Mouse (Mus musculus) megakaryocyte-erythroid progenitor cell, adult 5-6 weeks (primary cell): ENCODE measurements around the gene Mitf. TPM values are rescaled to one million over a fixed set of nuclear protein-coding genes. Genes with fewer than 3 reads are reported as not detected.

Experiments
- ATAC-seq: replicated peaks from 2 replicates; pipeline ENCODE4 v1.8.0; 2016; ENCODE audit warnings: mild to moderate bottlenecking, inconsistent platforms; ENCODE audit not compliant: severe bottlenecking, poor library complexity, low FRiP score, low TSS enrichment
- total RNA-seq, 2 experiments: library from RNA; stranded (forward) in 1 of 2; stranded (reverse) in 1 of 2; fragments of 200-1000, 215-1000 nt in 1 of 2; fragments of >200 nt in 1 of 2; fragmentation: Nextera tagmentation in 1 of 2; gene quantifications; 2 replicates each; pipeline ENCODE4 v1.2.3; 2014 to 2017

The Mitf gene
- total RNA-seq (2014; fragmentation: Nextera tagmentation), result 1.0 and 1.7 TPM in 2 replicates
- total RNA-seq (2017), result 1.6 and 2.8 TPM in 2 replicates

GRCm38 (mm10) chr6:97806781-97807743 lies at the start of gene Mitf:
Gene Mitf (plus strand): TSS chr6:97807052.
- ATAC-seq, result peak; percentile 98

- ATAC-seq, result no peak
These were observed 49.5 kb upstream of the Mitf start for GRCm38 (mm10) chr6:97757361-97757760.

- no peak for ATAC-seq
These were observed 48.0 kb upstream of the Mitf start for GRCm38 (mm10) chr6:97758884-97759283.

- peak; percentile 67; the same call in 1 of the 2 replicates for ATAC-seq
These were observed 47.6 kb upstream of the Mitf start for GRCm38 (mm10) chr6:97759301-97759700.

- ATAC-seq, result no peak
These were observed 45.5 kb upstream of the Mitf start for GRCm38 (mm10) chr6:97761326-97761725.

- ATAC-seq, result no peak
These were observed 42.9 kb upstream of the Mitf start for GRCm38 (mm10) chr6:97763970-97764369.

- ATAC-seq, result no peak
These were observed 39.0 kb upstream of the Mitf start for GRCm38 (mm10) chr6:97767836-97768235.

GRCm38 (mm10) chr6:97769549-97769948 lies 37.3 kb upstream of the Mitf start:
- ATAC-seq, result no peak

GRCm38 (mm10) chr6:97781316-97781715 lies 25.5 kb upstream of the Mitf start:
- ATAC-seq, result no peak

- no peak for ATAC-seq
These were observed 24.6 kb upstream of the Mitf start for GRCm38 (mm10) chr6:97782291-97782690.

- ATAC-seq, result no peak
These were observed 20.0 kb upstream of the Mitf start for GRCm38 (mm10) chr6:97786871-97787270.

- ATAC-seq, result no peak
These were observed 18.4 kb upstream of the Mitf start for GRCm38 (mm10) chr6:97788361-97788974.

GRCm38 (mm10) chr6:97789700-97790099 lies 17.2 kb upstream of the Mitf start:
- no peak for ATAC-seq

- 0 out of 2 replicates have a peak, but pooled peaks have one; percentile 52 for ATAC-seq
These were observed 14.7 kb upstream of the Mitf start for GRCm38 (mm10) chr6:97792104-97792503.

- ATAC-seq, result no peak
These were observed 11.7 kb upstream of the Mitf start for GRCm38 (mm10) chr6:97795175-97795574.

GRCm38 (mm10) chr6:97800615-97801014 lies 6.2 kb upstream of the Mitf start:
- ATAC-seq, result no peak

GRCm38 (mm10) chr6:97806051-97806450 lies 801 bp upstream of the Mitf start:
- ATAC-seq, result no peak

GRCm38 (mm10) chr6:97814191-97814590 lies 7.3 kb downstream of the Mitf start:
- ATAC-seq, result no peak

- no peak for ATAC-seq
These were observed 8.9 kb downstream of the Mitf start for GRCm38 (mm10) chr6:97815723-97816122.

- ATAC-seq, result no peak
These were observed 10.0 kb downstream of the Mitf start for GRCm38 (mm10) chr6:97816806-97817205.

- ATAC-seq, result no peak
These were observed 11.3 kb downstream of the Mitf start for GRCm38 (mm10) chr6:97818128-97818527.
